Comparison of ENCODE assay signal across 19 mouse cellular contexts in genomic region chr8:123114644-123115043, GRCm38 (mm10).
"Had no signal": no experiment of that assay in that cellular context is flagged by ENCODE, and none has a peak within 500 bp of the region (broad histone marks: within the 10 kb centered on the region; RNA-seq: fewer than 3 reads in every experiment).

No protein-coding gene starts in this region.

- H3K27ac ChIP-seq: intestine, embryonic 15.5 days; layer of hippocampus, adult 2 months; limb, embryonic 10.5 days; limb, embryonic 13.5 days; lung, embryonic 15.5 days; midbrain, embryonic 12.5 days; neural tube, embryonic 13.5 days; stomach, postnatal 0 days had no signal

- H3K9ac ChIP-seq: intestine, embryonic 15.5 days; kidney, embryonic 15.5 days; lung, embryonic 15.5 days; midbrain, embryonic 12.5 days; neural tube, embryonic 13.5 days had no signal

- H3K4me3 ChIP-seq: intestine, embryonic 15.5 days; kidney, embryonic 15.5 days; layer of hippocampus, adult 2 months; limb, embryonic 10.5 days; limb, embryonic 13.5 days; lung, embryonic 15.5 days; midbrain, embryonic 12.5 days; myocyte; neural tube, embryonic 13.5 days had no signal

- H3K9me3 ChIP-seq: intestine, embryonic 15.5 days; kidney, embryonic 15.5 days; limb, embryonic 10.5 days; limb, embryonic 13.5 days; lung, embryonic 15.5 days; midbrain, embryonic 12.5 days; neural tube, embryonic 13.5 days had no signal

- H3K36me3 ChIP-seq: intestine, embryonic 15.5 days; kidney, embryonic 15.5 days; limb, embryonic 10.5 days; limb, embryonic 13.5 days; lung, embryonic 15.5 days; midbrain, embryonic 12.5 days; neural tube, embryonic 13.5 days had no signal

- H3K4me2 ChIP-seq: intestine, embryonic 15.5 days; kidney, embryonic 15.5 days; limb, embryonic 13.5 days; lung, embryonic 15.5 days; midbrain, embryonic 12.5 days; neural tube, embryonic 13.5 days had no signal

- DNase-seq: kidney, adult 11 months; kidney, adult 8-10 months; layer of hippocampus, adult 9-11 months; lung, postnatal 10 days; lung, postnatal 36 days; right cerebral cortex, postnatal 4 days; thymus, adult 2 months; thymus, postnatal 25 days had no signal

- ATAC-seq: intestine, embryonic 15.5 days; midbrain, embryonic 16.5 days had no signal
